Mouse (Mus musculus) C2C12 (cell line): ENCODE data around the gene Anxa11. TPM values are rescaled to one million over a fixed set of nuclear protein-coding genes. Genes with fewer than 3 reads are reported as not detected.

Experiments
- H3K27me3 ChIP-seq: one replicate; pipeline ENCODE4 v1.6.1; 2011; ENCODE audit not compliant: control insufficient read depth, insufficient read depth, insufficient read length
- H3K36me3 ChIP-seq: one replicate; pipeline ENCODE4 v1.6.1; 2011; ENCODE audit not compliant: control insufficient read depth, insufficient read depth
- H3K4me3 ChIP-seq: one replicate; pipeline ENCODE4 v1.5.1; 2011; ENCODE audit warnings: mild to moderate bottlenecking, control low read depth; ENCODE audit not compliant: poor library complexity, insufficient read depth, severe bottlenecking
- H3K79me2 ChIP-seq: one replicate; pipeline ENCODE4 v1.6.1; 2011; ENCODE audit not compliant: control insufficient read depth, insufficient read depth
- H3K79me3 ChIP-seq: one replicate; pipeline ENCODE4 v1.6.1; 2011; ENCODE audit warnings: low read depth, control low read depth
- H3ac ChIP-seq: one replicate; pipeline ENCODE3; 2011; ENCODE audit warnings: low read depth; ENCODE audit not compliant: control insufficient read depth, insufficient read length
- CEBPB ChIP-seq: IDR thresholded peaks from one replicate; pipeline ENCODE4 v1.6.1; 2011; ENCODE audit warnings: low read depth, mild to moderate bottlenecking, control low read depth, moderate library complexity
- CTCF ChIP-seq: IDR thresholded peaks from one replicate; pipeline ENCODE4 v1.5.1; 2011; ENCODE audit not compliant: control insufficient read depth, insufficient read depth, insufficient read length
- FOSL1 ChIP-seq: IDR thresholded peaks from one replicate; pipeline ENCODE4 v1.8.0; 2011; ENCODE audit warnings: mild to moderate bottlenecking, low read length; ENCODE audit not compliant: poor library complexity, insufficient read depth, severe bottlenecking
- MAX ChIP-seq: IDR thresholded peaks from one replicate; pipeline ENCODE4 v1.6.1; 2011; ENCODE audit warnings: mild to moderate bottlenecking, control low read depth
- MYOD1 ChIP-seq: IDR thresholded peaks from one replicate; pipeline ENCODE4 v1.6.1; 2011; ENCODE audit warnings: low read depth; ENCODE audit not compliant: control insufficient read depth, insufficient read length
- MYOG ChIP-seq: IDR thresholded peaks from one replicate; pipeline ENCODE4 v1.6.1; 2011; ENCODE audit not compliant: control insufficient read depth, insufficient read length; ENCODE audit errors: extremely low read depth
- USF1 ChIP-seq: IDR thresholded peaks from one replicate; pipeline ENCODE4 v1.6.1; 2011; ENCODE audit warnings: low read depth, mild to moderate bottlenecking, control low read depth, moderate library complexity
- polyA plus RNA-seq: library from polyadenylated mRNA; unstranded; fragments of >200 nt; fragmentation: generic; extraction: Trizol; gene quantifications from one replicate; pipeline ENCODE4 v1.2.1, GENCODE M21; 2012; ENCODE audit warnings: missing spikeins

Gene Anxa11
- polyA plus RNA-seq, 1 experiment = 33.3 TPM

DNA sequence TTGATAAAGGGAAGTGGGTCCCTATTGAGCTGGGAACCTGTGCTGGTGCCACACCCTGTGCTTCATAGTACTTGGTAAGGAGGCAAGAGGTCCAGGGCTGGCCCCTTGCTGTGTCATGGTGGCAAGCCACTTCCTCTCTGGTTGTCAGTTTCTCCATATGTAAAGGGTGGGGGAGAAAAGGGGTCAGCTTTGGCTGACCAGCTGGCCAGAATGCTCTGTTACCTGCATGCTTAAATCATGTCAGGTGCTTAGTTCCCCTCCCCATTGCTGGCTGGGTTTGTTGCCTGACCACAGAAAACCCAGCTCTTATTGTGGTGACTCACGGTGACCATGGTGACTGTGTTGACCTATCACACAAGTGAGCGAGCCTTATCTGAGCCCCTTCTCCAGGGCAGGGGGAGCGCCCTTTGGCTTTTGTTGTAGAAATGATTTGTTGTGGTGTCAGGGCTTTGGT is 15.2 kb downstream of the Anxa11 start:
- no peak overlapping the region for H3ac ChIP-seq
- H3K79me3 ChIP-seq = peaks cover 3% of the 10 kb centered on the region
- H3K4me3 ChIP-seq = no peak overlapping the region
- H3K27me3 ChIP-seq = no peaks in the 10 kb centered on the region
- H3K79me2 ChIP-seq = peaks cover 51% of the 10 kb centered on the region
- no peaks in the 10 kb centered on the region for H3K36me3 ChIP-seq
- TF ChIP-seq MAX (no peak), USF1 (no peak), MYOD1 (no peak), MYOG (no peak)

DNA sequence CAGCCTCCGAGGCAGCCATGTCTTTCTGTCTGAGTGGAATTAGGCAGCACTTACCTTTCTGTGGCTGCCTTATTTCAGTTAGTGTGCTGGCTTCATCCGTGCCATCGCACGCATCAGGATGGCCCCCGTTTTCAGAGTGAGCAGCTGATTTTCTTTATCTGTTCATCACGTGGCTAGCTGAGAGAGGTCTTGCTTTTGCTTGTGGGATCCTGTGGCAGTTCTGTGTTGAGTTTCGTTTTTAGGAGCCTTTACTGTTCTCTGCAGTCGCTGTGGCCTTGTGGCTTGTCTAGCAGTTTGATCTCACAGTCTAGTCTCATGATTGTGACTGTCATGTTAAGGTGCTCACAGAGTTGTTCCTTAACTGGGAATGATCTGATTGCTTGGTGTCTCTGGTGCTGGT is 16.0 kb downstream of the Anxa11 start:
- no peaks in the 10 kb centered on the region for H3K36me3 ChIP-seq
- H3K79me3 ChIP-seq = peaks cover 4% of the 10 kb centered on the region
- TF ChIP-seq MYOG (no peak), USF1 (no peak), CTCF (no peak), MAX (no peak), CEBPB (no peak), MYOD1 (no peak), FOSL1 (no peak)
- no peak overlapping the region for H3K4me3 ChIP-seq
- peaks cover 48% of the 10 kb centered on the region for H3K79me2 ChIP-seq
- no peaks in the 10 kb centered on the region for H3K27me3 ChIP-seq
- H3ac ChIP-seq = no peak overlapping the region

GRCm38 (mm10) chr14:25861771-25862530 is 20.0 kb downstream of the Anxa11 start:
- peaks cover 32% of the 10 kb centered on the region for H3K79me2 ChIP-seq
- TF ChIP-seq USF1 (no peak), CTCF (no peak), MAX (peak; percentile 75), FOSL1 (peak; percentile 30), MYOD1 (peak; percentile 55), CEBPB (peak; percentile 16), MYOG (no peak)
- H3ac ChIP-seq = peak overlapping the region; percentile 37
- H3K27me3 ChIP-seq = no peaks in the 10 kb centered on the region
- no peaks in the 10 kb centered on the region for H3K36me3 ChIP-seq
- H3K79me3 ChIP-seq = peaks cover 4% of the 10 kb centered on the region
- H3K4me3 ChIP-seq = no peak overlapping the region

DNA sequence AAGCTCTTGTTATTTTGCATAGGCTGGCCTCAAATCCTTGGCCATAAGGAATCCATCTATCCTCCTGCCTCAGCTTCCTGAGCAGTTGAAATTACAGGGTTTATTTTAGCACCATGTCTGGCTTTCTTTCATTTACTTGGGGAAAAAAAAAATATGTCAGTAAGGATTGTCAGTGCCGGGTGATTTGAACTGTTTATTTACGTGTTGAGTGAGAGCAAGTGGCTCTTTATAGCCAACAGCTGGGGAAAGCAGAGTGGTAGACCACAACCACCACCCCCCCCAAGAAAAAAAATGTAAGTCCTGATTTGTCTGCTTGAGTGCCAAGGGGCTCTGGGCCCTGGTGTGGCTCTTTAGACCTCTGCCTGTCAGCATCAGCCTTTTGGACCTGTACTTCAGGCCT is 21.8 kb downstream of the Anxa11 start:
- Histone ChIP-seq H3K36me3 (no peaks in the 10 kb centered on the region), H3ac (no peak overlapping the region), H3K79me2 (peaks cover 19% of the 10 kb centered on the region), H3K4me3 (no peak overlapping the region), H3K79me3 (peaks cover 4% of the 10 kb centered on the region), H3K27me3 (no peaks in the 10 kb centered on the region)
- TF ChIP-seq MAX (no peak), MYOD1 (no peak), MYOG (no peak), CTCF (no peak), USF1 (no peak), FOSL1 (no peak), CEBPB (no peak)

- Histone ChIP-seq H3K79me3 (peaks cover 3% of the 10 kb centered on the region), H3K4me3 (no peak overlapping the region), H3K79me2 (peaks cover 7% of the 10 kb centered on the region), H3K36me3 (no peaks in the 10 kb centered on the region), H3ac (no peak overlapping the region), H3K27me3 (no peaks in the 10 kb centered on the region)
- no peak for TF ChIP-seq MYOD1
These were observed 23.3 kb downstream of the Anxa11 start for GRCm38 (mm10) chr14:25865251-25865650.

DNA sequence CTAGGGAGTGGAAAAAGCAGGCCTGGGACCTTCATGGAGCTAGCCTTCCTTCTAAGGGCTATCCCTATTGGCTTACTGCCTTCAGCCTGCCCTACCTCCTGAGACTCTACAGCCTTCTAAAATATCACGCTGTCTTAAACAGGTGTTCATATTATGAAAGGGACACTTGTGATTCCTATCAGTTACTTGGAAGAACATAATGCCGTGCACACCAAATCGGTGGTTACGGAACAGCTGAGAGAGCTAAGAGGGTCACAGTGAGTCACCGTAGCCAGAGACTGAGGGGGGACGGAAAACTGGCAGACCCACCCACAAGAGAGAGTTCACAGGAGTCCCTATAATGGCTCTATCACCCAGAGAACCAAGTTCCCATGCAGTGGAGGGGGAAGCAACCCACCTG is 24.4 kb downstream of the Anxa11 start:
- Histone ChIP-seq H3K27me3 (no peaks in the 10 kb centered on the region), H3K4me3 (no peak overlapping the region), H3K79me2 (no peaks in the 10 kb centered on the region), H3ac (no peak overlapping the region), H3K36me3 (no peaks in the 10 kb centered on the region), H3K79me3 (peaks cover 3% of the 10 kb centered on the region)
- TF ChIP-seq MYOD1 (peak; percentile 39), CTCF (no peak)
